Mouse (Mus musculus) monocyte, adult 5-6 weeks (primary cell): ENCODE data around the gene Sval3. TPM values are rescaled to one million over a fixed set of nuclear protein-coding genes. Genes with fewer than 3 reads are reported as not detected.

Source experiments
- ATAC-seq: fragments of 153-309, 156-312 bp; replicated peaks from 2 replicates; pipeline ENCODE4 v1.8.0; 2017; ENCODE audit warnings: mild to moderate bottlenecking; ENCODE audit not compliant: low TSS enrichment, insufficient number of reproducible peaks, severe bottlenecking, poor library complexity, low FRiP score
- total RNA-seq: library from RNA; stranded (forward); fragments of 200-1000, 200-491, 200-594 nt; gene quantifications from 3 replicates; pipeline ENCODE4 v1.2.3, GENCODE M21; 2017

The Sval3 gene
- total RNA-seq: not detected in 3 replicates

- no peak for ATAC-seq
Measured at GRCm38 (mm10) chr6:41967840-41968239, at the start of gene Sval3. Gene Sval3, plus strand, starts transcription at chr6:41968140.

GRCm38 (mm10) chr6:41951330-41951729 lies 16.6 kb upstream of the Sval3 start, which contains the start of gene Sval1:
Gene Sval1, plus strand, starts transcription at chr6:41951630.
- ATAC-seq: no peak

Other genes starting within 250 kb of the Sval3 start
- gene Olfr459, start 193.0 kb upstream of the Sval3 start, total RNA-seq: not detected in 3 replicates
- not detected in 3 replicates for gene Pip, start 120.6 kb upstream of the Sval3 start, total RNA-seq
- not detected in 3 replicates for gene Sval2, start 115.2 kb upstream of the Sval3 start, total RNA-seq
- not detected in 3 replicates for gene Sval1, start 16.5 kb upstream of the Sval3 start, total RNA-seq
- gene Sva, start 70.3 kb downstream of the Sval3 start, total RNA-seq: not detected in 3 replicates
- gene Tas2r139, start 172.8 kb downstream of the Sval3 start, total RNA-seq: not detected in 3 replicates
- gene Tas2r144, start 247.2 kb downstream of the Sval3 start, total RNA-seq: not detected in 3 replicates